Mouse (Mus musculus): ENCODE measurements around the gene Agpat1. TPM values are rescaled to one million over a fixed set of nuclear protein-coding genes. Genes with fewer than 3 reads are reported as not detected.

The Agpat1 gene
- polyA plus RNA-seq, 1 experiment from 2014 or later: 52.5 TPM

- Histone ChIP-seq H3K4me2 (no peak overlapping the region), H3K36me3 (peaks cover 11% of the 10 kb centered on the region), H3K27me3 (replicated peaks) (peaks cover 19% of the 10 kb centered on the region), H3K9ac (no peak overlapping the region), H3K9me3 (replicated peaks) (0 out of 2 replicates have a peak, but pooled peaks cover 3% of the 10 kb centered on the region), H3K27ac (ENCODE audit: poor library complexity, severe bottlenecking) (no peak overlapping the region), H3K4me1 (replicated peaks) (peaks cover 12% of the 10 kb centered on the region), H3K4me3 (no peak overlapping the region)
- WGBS: 68% methylated on average over 9 of the region's 9 CpGs
- no peak for ATAC-seq (ENCODE audit: insufficient number of reproducible peaks, low FRiP score)
Measured at GRCm38 (mm10) chr17:34567311-34567710, 36.8 kb upstream of the Agpat1 start.

GRCm38 (mm10) chr17:34568421-34568820 is 35.6 kb upstream of the Agpat1 start:
- Histone ChIP-seq H3K27ac (ENCODE audit: poor library complexity, severe bottlenecking) (no peak overlapping the region), H3K9ac (no peak overlapping the region), H3K4me2 (no peak overlapping the region), H3K36me3 (peaks cover 11% of the 10 kb centered on the region), H3K27me3 (replicated peaks) (peaks cover 19% of the 10 kb centered on the region), H3K4me3 (no peak overlapping the region), H3K4me1 (replicated peaks) (peaks cover 12% of the 10 kb centered on the region), H3K9me3 (replicated peaks) (0 out of 2 replicates have a peak, but pooled peaks cover 3% of the 10 kb centered on the region)
- WGBS: 79% methylated on average over 13 of the region's 13 CpGs
- no peak for ATAC-seq (ENCODE audit: insufficient number of reproducible peaks, low FRiP score)

GRCm38 (mm10) chr17:34569919-34570318 is 34.1 kb upstream of the Agpat1 start:
- Histone ChIP-seq H3K4me1 (replicated peaks) (0 out of 2 replicates have a peak, but pooled peaks cover under 1% of the 10 kb centered on the region), H3K9ac (no peak overlapping the region), H3K27ac (ENCODE audit: poor library complexity, severe bottlenecking) (no peak overlapping the region), H3K4me3 (no peak overlapping the region), H3K4me2 (no peak overlapping the region), H3K36me3 (peaks cover 11% of the 10 kb centered on the region), H3K9me3 (replicated peaks) (0 out of 2 replicates have a peak, but pooled peaks cover 3% of the 10 kb centered on the region), H3K27me3 (replicated peaks) (peaks cover 19% of the 10 kb centered on the region)
- no peak for ATAC-seq (ENCODE audit: insufficient number of reproducible peaks, low FRiP score)
- WGBS: 60% methylated on average over 4 of the region's 4 CpGs

GRCm38 (mm10) chr17:34571875-34572274 is 32.2 kb upstream of the Agpat1 start:
- H3K4me1 ChIP-seq (replicated peaks): no peaks in the 10 kb centered on the region
- 0 out of 2 replicates have a peak, but pooled peaks cover 3% of the 10 kb centered on the region for H3K9me3 ChIP-seq (replicated peaks)
- H3K9ac ChIP-seq: no peak overlapping the region
- ATAC-seq (ENCODE audit: insufficient number of reproducible peaks, low FRiP score): no peak
- H3K27me3 ChIP-seq (replicated peaks): peaks cover 19% of the 10 kb centered on the region
- H3K4me3 ChIP-seq: no peak overlapping the region
- WGBS: 14% methylated on average over 5 of the region's 5 CpGs
- H3K4me2 ChIP-seq: no peak overlapping the region
- H3K36me3 ChIP-seq: peaks cover 11% of the 10 kb centered on the region
- no peak overlapping the region for H3K27ac ChIP-seq (ENCODE audit: poor library complexity, severe bottlenecking)

GRCm38 (mm10) chr17:34572361-34572760 is 31.7 kb upstream of the Agpat1 start:
- Histone ChIP-seq H3K9me3 (replicated peaks) (0 out of 2 replicates have a peak, but pooled peaks cover 3% of the 10 kb centered on the region), H3K9ac (no peak overlapping the region), H3K4me1 (replicated peaks) (no peaks in the 10 kb centered on the region), H3K4me2 (no peak overlapping the region), H3K4me3 (no peak overlapping the region), H3K27me3 (replicated peaks) (peaks cover 14% of the 10 kb centered on the region), H3K27ac (ENCODE audit: poor library complexity, severe bottlenecking) (no peak overlapping the region), H3K36me3 (peaks cover 12% of the 10 kb centered on the region)
- no peak for ATAC-seq (ENCODE audit: insufficient number of reproducible peaks, low FRiP score)
- WGBS: 16% methylated on average over 15 of the region's 15 CpGs

- Histone ChIP-seq H3K9me3 (replicated peaks) (0 out of 2 replicates have a peak, but pooled peaks cover 3% of the 10 kb centered on the region), H3K36me3 (peaks cover 16% of the 10 kb centered on the region), H3K27ac (ENCODE audit: poor library complexity, severe bottlenecking) (no peak overlapping the region), H3K4me1 (replicated peaks) (no peaks in the 10 kb centered on the region), H3K9ac (no peak overlapping the region), H3K27me3 (replicated peaks) (no peaks in the 10 kb centered on the region), H3K4me2 (no peak overlapping the region), H3K4me3 (no peak overlapping the region)
- 62% methylated on average over 5 of the region's 5 CpGs for WGBS
- ATAC-seq (ENCODE audit: insufficient number of reproducible peaks, low FRiP score): no peak
Measured at GRCm38 (mm10) chr17:34576577-34576976, 27.5 kb upstream of the Agpat1 start.

GRCm38 (mm10) chr17:34578070-34578469 is 26.0 kb upstream of the Agpat1 start:
- Histone ChIP-seq H3K27ac (ENCODE audit: poor library complexity, severe bottlenecking) (no peak overlapping the region), H3K27me3 (replicated peaks) (no peaks in the 10 kb centered on the region), H3K9me3 (replicated peaks) (no peaks in the 10 kb centered on the region), H3K9ac (no peak overlapping the region), H3K4me3 (no peak overlapping the region), H3K4me2 (no peak overlapping the region), H3K4me1 (replicated peaks) (no peaks in the 10 kb centered on the region), H3K36me3 (peaks cover 11% of the 10 kb centered on the region; the same call in 1 of the 2 replicates)
- 75% methylated on average over 3 of the region's 3 CpGs for WGBS
- no peak for ATAC-seq (ENCODE audit: insufficient number of reproducible peaks, low FRiP score)

GRCm38 (mm10) chr17:34582528-34582927 is 21.5 kb upstream of the Agpat1 start:
- Histone ChIP-seq H3K4me3 (no peak overlapping the region), H3K36me3 (peaks cover 8% of the 10 kb centered on the region; the same call in 1 of the 2 replicates), H3K4me1 (replicated peaks) (peaks cover 10% of the 10 kb centered on the region; the same call in 1 of the 2 replicates), H3K27ac (ENCODE audit: poor library complexity, severe bottlenecking) (no peak overlapping the region), H3K9me3 (replicated peaks) (no peaks in the 10 kb centered on the region), H3K4me2 (no peak overlapping the region), H3K27me3 (replicated peaks) (no peaks in the 10 kb centered on the region), H3K9ac (no peak overlapping the region)
- no peak for ATAC-seq (ENCODE audit: insufficient number of reproducible peaks, low FRiP score)
- 88% methylated on average over 12 of the region's 12 CpGs for WGBS

- no peak overlapping the region for H3K9ac ChIP-seq
- H3K27me3 ChIP-seq (replicated peaks): no peaks in the 10 kb centered on the region
- no peak for ATAC-seq (ENCODE audit: insufficient number of reproducible peaks, low FRiP score)
- H3K9me3 ChIP-seq (replicated peaks): no peaks in the 10 kb centered on the region
- 0 out of 2 replicates have a peak, but pooled peaks cover 3% of the 10 kb centered on the region for H3K36me3 ChIP-seq
- 50% methylated on average over 7 of the region's 7 CpGs for WGBS
- H3K4me1 ChIP-seq (replicated peaks): peaks cover 15% of the 10 kb centered on the region
- no peak overlapping the region for H3K4me2 ChIP-seq
- no peak overlapping the region for H3K4me3 ChIP-seq
- H3K27ac ChIP-seq (ENCODE audit: poor library complexity, severe bottlenecking): no peak overlapping the region
Measured at GRCm38 (mm10) chr17:34583397-34583796, 20.7 kb upstream of the Agpat1 start.

- H3K36me3 ChIP-seq: 0 out of 2 replicates have a peak, but pooled peaks cover 3% of the 10 kb centered on the region
- ATAC-seq (ENCODE audit: insufficient number of reproducible peaks, low FRiP score): no peak
- no peak overlapping the region for H3K4me2 ChIP-seq
- H3K9me3 ChIP-seq (replicated peaks): no peaks in the 10 kb centered on the region
- no peak overlapping the region for H3K4me3 ChIP-seq
- H3K4me1 ChIP-seq (replicated peaks): peaks cover 18% of the 10 kb centered on the region
- no peaks in the 10 kb centered on the region for H3K27me3 ChIP-seq (replicated peaks)
- WGBS: 71% methylated on average over 8 of the region's 8 CpGs
- H3K27ac ChIP-seq (ENCODE audit: poor library complexity, severe bottlenecking): no peak overlapping the region
- no peak overlapping the region for H3K9ac ChIP-seq
Measured at GRCm38 (mm10) chr17:34583819-34584218, 20.2 kb upstream of the Agpat1 start.

- no peak overlapping the region for H3K4me2 ChIP-seq
- no peak overlapping the region for H3K27ac ChIP-seq (ENCODE audit: poor library complexity, severe bottlenecking)
- H3K9me3 ChIP-seq (replicated peaks): no peaks in the 10 kb centered on the region
- H3K4me1 ChIP-seq (replicated peaks): peaks cover 31% of the 10 kb centered on the region
- H3K9ac ChIP-seq: no peak overlapping the region
- WGBS: 84% methylated on average over 8 of the region's 8 CpGs
- no peak for ATAC-seq (ENCODE audit: insufficient number of reproducible peaks, low FRiP score)
- H3K27me3 ChIP-seq (replicated peaks): no peaks in the 10 kb centered on the region
- no peak overlapping the region for H3K4me3 ChIP-seq
- no peaks in the 10 kb centered on the region for H3K36me3 ChIP-seq
Measured at GRCm38 (mm10) chr17:34585121-34585520, 18.9 kb upstream of the Agpat1 start.

Measured in heart, embryonic 12.5 days (tissue).